Mouse (Mus musculus) liver, embryonic 14.5 days (tissue): Measurements from ENCODE around the gene Pop7. TPM values are rescaled to one million over a fixed set of nuclear protein-coding genes. Genes with fewer than 3 reads are reported as not detected.
A peak's percentile ranks its signal among the peaks of the same experiment; 100 is the strongest.

Source experiments
- ATAC-seq: fragments of 200-750 bp; cut with Nextera tagmentation; 2 replicates; pipeline ENCODE4 v1.8.0; 2017; ENCODE audit warnings: moderate number of reproducible peaks, mild to moderate bottlenecking, moderate library complexity; ENCODE audit not compliant: insufficient read depth
- DNase-seq, 3 experiments: peaks; one replicate each; pipeline ENCODE4 v3.0.0-alpha.2; 2012 to 2013; ENCODE audit warnings: low read depth in 3 of 3, low spot score in 3 of 3
- H3K27ac ChIP-seq: fragments of 300-500 bp; sonication (generic); 2 replicates; pipeline ENCODE4 v1.5.1; 2014; ENCODE audit warnings: moderate library complexity, mild to moderate bottlenecking, control low read depth, inconsistent platforms
- H3K27me3 ChIP-seq: fragments of 300-500 bp; sonication (generic); 2 replicates; pipeline ENCODE4 v1.6.1; 2014; ENCODE audit warnings: mild to moderate bottlenecking, low read length, moderate library complexity; ENCODE audit not compliant: control insufficient read depth, insufficient read depth
- H3K36me3 ChIP-seq: fragments of 300-500 bp; sonication (generic); replicated peaks from 2 replicates; pipeline ENCODE4 v1.6.1; 2014; ENCODE audit warnings: low read depth; ENCODE audit not compliant: control insufficient read depth, insufficient read depth
- H3K4me1 ChIP-seq, 2 experiments: fragments of 200-500 bp in 1 of 2; fragments of 300-500 bp in 1 of 2; sonication (generic) in 1 of 2; replicated peaks; 2 replicates each; pipeline ENCODE4 v1.6.1; 2012 to 2014; ENCODE audit warnings: antibody characterized with exemption in 1 of 2, inconsistent platforms in 1 of 2, low read length in 1 of 2; ENCODE audit not compliant: control insufficient read depth in 2 of 2, insufficient read depth in 2 of 2
- H3K4me2 ChIP-seq: fragments of 300-500 bp; sonication (generic); 2 replicates; pipeline ENCODE4 v1.6.1; 2014; ENCODE audit warnings: low read depth, mild to moderate bottlenecking, control low read depth, moderate library complexity
- H3K4me3 ChIP-seq, 2 experiments: fragments of 200-500 bp in 1 of 2; fragments of 300-500 bp in 1 of 2; sonication (generic) in 1 of 2; 2 replicates each; pipeline ENCODE4 v1.5.1; 2012 to 2014; ENCODE audit warnings: low read depth in 2 of 2, low read length in 2 of 2, mild to moderate bottlenecking in 2 of 2, control low read depth in 1 of 2, inconsistent platforms in 1 of 2, moderate library complexity in 1 of 2; ENCODE audit not compliant: insufficient read depth in 1 of 2
- H3K9ac ChIP-seq: fragments of 300-500 bp; sonication (generic); replicated peaks from 2 replicates; pipeline ENCODE4 v1.6.1; 2014; ENCODE audit warnings: mild to moderate bottlenecking, control low read depth, moderate library complexity
- H3K9me3 ChIP-seq: fragments of 300-500 bp; sonication (generic); 2 replicates; pipeline ENCODE4 v1.6.1; 2016; ENCODE audit warnings: low read length, mixed read lengths; ENCODE audit not compliant: control insufficient read depth
- CTCF ChIP-seq: IDR thresholded peaks from 2 replicates; pipeline ENCODE4 v1.5.1; 2016; ENCODE audit warnings: antibody characterized with exemption, low read depth, control low read depth
- EP300 ChIP-seq: IDR thresholded peaks from 2 replicates; pipeline ENCODE4 v1.6.1; 2016; ENCODE audit warnings: antibody characterized with exemption, low read depth
- whole genome bisulfite sequencing: fragments of 180-500 bp; shearing (Covaris S2); extraction: QIAGEN DNeasy Blood & Tissue Kit; methylation state at CpG from one replicate; pipeline ENCODE4 v1.1.7; 2014; ENCODE audit not compliant: insufficient replicate concordance; 5-methylcytosine and 5-hydroxymethylcytosine counted together
- polyA plus RNA-seq, 2 experiments: library from polyadenylated mRNA; depleted of rRNA in 1 of 2; stranded (reverse) in 1 of 2; unstranded in 1 of 2; fragments of >200 nt; fragmentation: Nextera tagmentation in 1 of 2; extraction: Ambion mirVana in 1 of 2; gene quantifications; 2 replicates each; pipeline versions ENCODE4 v1.2.1 to v1.2.3; 2012 to 2014

The Pop7 gene
- polyA plus RNA-seq, 2 experiments: 25.3 to 36.5 TPM

DNA sequence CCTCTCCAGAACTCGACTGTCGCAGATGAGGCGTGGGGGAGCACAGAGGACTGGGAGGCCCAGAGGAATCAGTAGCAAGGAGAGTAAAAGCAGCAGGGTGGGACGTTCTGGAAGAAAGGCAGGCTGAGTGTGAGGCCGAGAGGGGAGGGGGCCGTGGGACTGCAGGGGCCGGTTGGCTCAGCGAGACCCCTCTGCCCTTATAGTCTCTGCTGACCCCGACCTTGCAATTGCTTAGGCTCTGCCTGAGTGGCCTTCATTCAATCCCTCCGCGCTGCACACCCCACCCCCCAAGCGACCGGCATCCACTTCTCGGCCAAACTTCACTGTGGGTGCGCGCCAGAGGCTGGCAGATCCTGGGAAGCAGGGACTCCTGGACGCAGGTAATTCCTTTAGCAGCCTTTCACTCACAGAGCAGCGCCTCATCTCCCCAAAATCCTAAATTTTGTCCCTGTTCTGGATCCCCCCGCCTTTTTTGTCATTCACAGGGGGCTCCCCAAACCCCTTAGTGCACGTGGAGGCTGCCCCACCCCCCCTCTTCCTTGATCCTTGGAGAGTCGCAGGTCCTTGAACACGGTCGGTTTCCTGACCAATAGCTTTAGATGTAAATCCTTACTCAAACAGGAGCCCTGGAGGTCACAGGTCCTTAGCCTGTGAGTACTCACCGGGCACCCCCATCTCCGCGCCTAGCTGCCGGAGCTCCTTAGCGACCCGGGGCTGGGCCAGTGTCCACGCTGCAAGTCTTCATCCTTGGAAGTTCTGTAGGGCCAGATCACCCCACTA lies 17.1 kb downstream of the Pop7 start:
- H3K4me1 ChIP-seq: no peaks in the 10 kb centered on the region; a peak in 1 of 4 replicates
- no peaks in the 10 kb centered on the region for H3K36me3 ChIP-seq
- H3K4me3 ChIP-seq: peak overlapping the region; percentile 36 to 37
- H3K4me2 ChIP-seq: peak overlapping the region; percentile 40
- WGBS: 15% methylated on average over 30 of the region's 30 CpGs
- H3K27me3 ChIP-seq: peaks cover 12% of the 10 kb centered on the region
- ATAC-seq: no peak
- no peak overlapping the region for H3K27ac ChIP-seq
- no peaks in the 10 kb centered on the region for H3K9me3 ChIP-seq
- no peak for DNase-seq
- TF ChIP-seq EP300: no peak
- TF ChIP-seq CTCF: no peak
- 0 out of 2 replicates have a peak overlapping the region, but pooled peaks have one; percentile 9 for H3K9ac ChIP-seq

DNA sequence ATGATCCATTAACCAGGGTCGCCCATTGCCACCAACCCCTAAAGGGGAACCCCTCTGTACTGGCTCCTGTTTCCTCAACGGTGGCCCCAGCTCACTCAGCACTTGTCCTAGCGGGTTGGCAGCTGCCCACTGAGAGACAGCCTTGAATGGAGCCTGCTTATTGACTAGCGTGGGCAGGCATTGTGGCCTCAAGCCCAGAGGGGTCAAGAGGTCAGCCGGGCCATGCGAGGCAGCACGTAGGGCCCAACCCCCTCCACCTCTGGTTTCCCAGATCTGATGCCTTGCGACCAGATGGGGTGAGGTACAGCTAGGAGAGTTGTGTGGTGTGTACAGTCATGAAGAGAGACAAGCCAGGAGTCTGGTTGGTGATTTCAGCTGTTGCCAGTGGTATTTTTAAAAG lies 20.4 kb downstream of the Pop7 start:
- DNase-seq: peak in 1 of 3 experiments; percentile 29
- TF ChIP-seq CTCF (no peak), EP300 (no peak)
- no peak overlapping the region for H3K9ac ChIP-seq
- no peak overlapping the region for H3K4me2 ChIP-seq
- H3K4me1 ChIP-seq: no peaks in the 10 kb centered on the region; a peak in 1 of 4 replicates
- H3K36me3 ChIP-seq: no peaks in the 10 kb centered on the region
- H3K4me3 ChIP-seq: no peak overlapping the region
- H3K27me3 ChIP-seq: peaks cover 12% of the 10 kb centered on the region
- 43% methylated on average over 8 of the region's 8 CpGs for WGBS
- ATAC-seq: peak; percentile 63
- H3K27ac ChIP-seq: no peak overlapping the region
- no peaks in the 10 kb centered on the region for H3K9me3 ChIP-seq

DNA sequence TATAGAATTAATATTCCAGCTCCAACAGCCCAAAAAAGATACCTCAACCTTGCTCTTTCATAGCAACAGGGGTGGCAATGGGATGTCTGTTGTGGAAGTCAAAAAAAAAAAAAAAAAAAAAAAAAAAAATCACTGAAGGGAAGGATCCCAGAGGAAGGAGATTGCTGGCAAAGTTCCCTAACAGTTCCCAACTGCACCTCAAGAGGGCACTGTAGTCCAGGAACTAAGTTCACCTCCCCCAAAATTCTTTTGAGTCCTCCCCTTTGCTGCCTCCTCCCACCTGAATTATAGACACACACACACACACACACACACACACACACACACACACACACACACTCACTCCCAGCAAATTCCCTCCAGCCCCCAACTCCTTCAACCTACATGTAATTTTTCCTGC lies 21.2 kb downstream of the Pop7 start:
- H3K36me3 ChIP-seq: no peaks in the 10 kb centered on the region
- H3K27ac ChIP-seq: no peak overlapping the region
- H3K4me1 ChIP-seq: no peaks in the 10 kb centered on the region; a peak in 1 of 4 replicates
- DNase-seq (peak; percentile 39 to 50 (median 42)), ATAC-seq (no peak)
- no peak overlapping the region for H3K4me2 ChIP-seq
- H3K9me3 ChIP-seq: no peaks in the 10 kb centered on the region
- peaks cover 12% of the 10 kb centered on the region for H3K27me3 ChIP-seq
- peak; percentile 73 for TF ChIP-seq CTCF
- TF ChIP-seq EP300: no peak
- H3K4me3 ChIP-seq: no peak overlapping the region
- H3K9ac ChIP-seq: no peak overlapping the region

DNA sequence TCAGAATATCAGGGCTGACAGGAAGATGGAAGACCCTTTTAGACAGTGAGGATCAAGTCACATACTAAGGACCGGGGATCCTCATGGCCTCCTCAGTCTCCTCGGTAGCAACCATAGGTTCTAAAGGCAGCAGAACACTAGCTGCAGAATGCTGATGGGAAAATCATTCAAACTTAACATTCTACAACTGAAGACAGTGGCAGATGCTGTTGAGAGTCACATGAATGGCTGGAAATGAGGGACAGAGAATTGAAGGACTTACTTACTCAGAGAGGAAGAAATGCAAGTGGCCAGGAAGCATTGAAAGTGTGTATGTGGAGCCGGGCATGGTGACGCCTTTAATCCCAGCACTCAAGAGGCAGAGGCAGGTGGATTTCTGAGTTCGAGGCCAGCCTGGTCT lies 25.4 kb downstream of the Pop7 start, which contains the start of gene Zan:
TSS of gene Zan (minus strand) at position 101 of the 400 bp plus-strand sequence.
- TF ChIP-seq EP300 (no peak), CTCF (no peak)
- no peak within 1 kb of the TSS for H3K27ac ChIP-seq
- 57% methylated on average over 5 of the region's 5 CpGs for WGBS
- DNase-seq: no peak
- peaks cover 0 to 2% of the 10 kb centered on the region in 2 experiments; a peak in 1 of 4 replicates for H3K4me1 ChIP-seq
- no peaks in the 10 kb centered on the region for H3K36me3 ChIP-seq
- H3K4me2 ChIP-seq: no peak within 1 kb of the TSS
- H3K9me3 ChIP-seq: no peaks in the 10 kb centered on the region
- H3K9ac ChIP-seq: no peak within 1 kb of the TSS
- no peaks in the 10 kb centered on the region for H3K27me3 ChIP-seq
- ATAC-seq: no peak
- H3K4me3 ChIP-seq: no peak within 1 kb of the TSS

GRCm38 (mm10) chr5:137474351-137474750 lies 28.0 kb downstream of the Pop7 start:
- no peaks in the 10 kb centered on the region for H3K36me3 ChIP-seq
- no peaks in the 10 kb centered on the region for H3K27me3 ChIP-seq
- no peaks in the 10 kb centered on the region for H3K9me3 ChIP-seq
- WGBS: 52% methylated on average over 2 of the region's 2 CpGs
- H3K4me1 ChIP-seq: peaks cover 0 to 2% of the 10 kb centered on the region in 2 experiments; a peak in 1 of 4 replicates
- no peak for TF ChIP-seq EP300
- TF ChIP-seq CTCF: no peak
- no peak overlapping the region for H3K4me3 ChIP-seq
- no peak overlapping the region for H3K4me2 ChIP-seq
- no peak overlapping the region for H3K9ac ChIP-seq
- ATAC-seq: no peak
- DNase-seq: no peak
- H3K27ac ChIP-seq: no peak overlapping the region
